15 mouse cellular contexts compared by ENCODE assay signal in genomic region chr5:73171203-73171602, GRCm38 (mm10).
A peak's percentile ranks its signal among the peaks of the same experiment; 100 is the strongest.
DNase-seq lines count a peak whose midpoint lies in the region; ATAC-seq and TF ChIP-seq lines count a peak whose summit lies in the region.
"Had no signal": no experiment of that assay in that cellular context is flagged by ENCODE, and none has a peak within 500 bp of the region (broad histone marks: within the 10 kb centered on the region; RNA-seq: fewer than 3 reads in every experiment).

No protein-coding gene starts in this region.

- ATAC-seq in neural tube, embryonic 12.5 days (ENCODE audit: low FRiP score, low read depth), result peak; percentile 35; the same call in 1 of the 2 replicates
- peak; percentile 51; the same call in 1 of the 2 replicates for ATAC-seq in neural tube, embryonic 14.5 days (ENCODE audit: low read depth)
- ATAC-seq in CD4-positive, CD25-positive, alpha-beta regulatory T cell, adult 4 months, result no peak
- ATAC-seq: Patski had no signal

- H3K27ac ChIP-seq in neural tube, embryonic 12.5 days, result no peak overlapping the region
- no peak overlapping the region for H3K27ac ChIP-seq in neural tube, embryonic 14.5 days (ENCODE audit: low read depth, low read length)
- H3K27ac ChIP-seq: limb, embryonic 13.5 days had no signal

- H3K9ac ChIP-seq in neural tube, embryonic 12.5 days, result no peak overlapping the region
- no peak overlapping the region for H3K9ac ChIP-seq in neural tube, embryonic 14.5 days (replicated peaks; ENCODE audit: low read depth, low read length)
- H3K9ac ChIP-seq: limb, embryonic 13.5 days had no signal

- no peak for TF ChIP-seq POLR2A in brain, embryonic 14.5 days (IDR thresholded peaks at IDR 0.05; ENCODE audit: borderline replicate concordance, extremely low read depth, insufficient read depth, insufficient read length, poor library complexity, severe bottlenecking)

- peak; percentile 83 for DNase-seq in heart, adult 11 months
- no peak for DNase-seq in heart, postnatal 4 days
- DNase-seq in neural tube, embryonic 10.5 days (ENCODE audit: extremely low spot score, low spot score), result no peak
- peak; percentile 84 for DNase-seq in brain, embryonic 14.5 days (ENCODE audit: low read depth)
- no peak for DNase-seq in embryo, embryonic 11 days
- DNase-seq: adrenal gland, adult 2 months; cerebellum, adult 8-10 months; heart, adult 18-20 months; lung, adult 2 months had no signal

- 47% methylated on average over 1 of the region's 1 CpGs for WGBS in neural tube, embryonic 12.5 days
- WGBS in neural tube, embryonic 14.5 days, result 22% methylated on average over 1 of the region's 1 CpGs

- no peak for TF ChIP-seq CTCF in brain, embryonic 14.5 days (IDR thresholded peaks at IDR 0.05; ENCODE audit: borderline replicate concordance, extremely low read depth, insufficient read depth, insufficient read length)

- peaks cover 21% of the 10 kb centered on the region for H3K4me1 ChIP-seq in neural tube, embryonic 12.5 days
- H3K4me1 ChIP-seq in neural tube, embryonic 14.5 days (ENCODE audit: control insufficient read depth, insufficient read depth, low read length), result peaks cover 29% of the 10 kb centered on the region

- H3K27me3 ChIP-seq in neural tube, embryonic 12.5 days (replicated peaks), result no peaks in the 10 kb centered on the region
- H3K27me3 ChIP-seq in neural tube, embryonic 14.5 days (ENCODE audit: control insufficient read depth, insufficient read depth, low read length), result no peaks in the 10 kb centered on the region
- H3K27me3 ChIP-seq: limb, embryonic 13.5 days; megakaryocyte, embryonic 14.5 days; Patski had no signal

- no peak overlapping the region for H3K4me3 ChIP-seq in neural tube, embryonic 12.5 days
- no peak overlapping the region for H3K4me3 ChIP-seq in neural tube, embryonic 14.5 days (ENCODE audit: low read depth, low read length)
- H3K4me3 ChIP-seq: limb, embryonic 13.5 days; megakaryocyte, embryonic 14.5 days had no signal

- no peaks in the 10 kb centered on the region for H3K36me3 ChIP-seq in neural tube, embryonic 12.5 days
- H3K36me3 ChIP-seq in neural tube, embryonic 14.5 days (ENCODE audit: control insufficient read depth, insufficient read depth, low read length), result no peaks in the 10 kb centered on the region
- H3K36me3 ChIP-seq: limb, embryonic 13.5 days had no signal

- no peaks in the 10 kb centered on the region for H3K9me3 ChIP-seq in neural tube, embryonic 12.5 days
- H3K9me3 ChIP-seq in neural tube, embryonic 14.5 days (ENCODE audit: control insufficient read depth, low read length), result no peaks in the 10 kb centered on the region
- H3K9me3 ChIP-seq: limb, embryonic 13.5 days had no signal

- H3K4me2 ChIP-seq in neural tube, embryonic 12.5 days (replicated peaks), result no peak overlapping the region
- H3K4me2 ChIP-seq in neural tube, embryonic 14.5 days (ENCODE audit: low read depth, low read length), result no peak overlapping the region
- H3K4me2 ChIP-seq: limb, embryonic 13.5 days had no signal

Comparison
In these comparisons a context has a peak if more than half of its experiments do, and no peak if none do; other contexts are left out.
1. DNase-seq: peak in heart, adult 11 months (single experiment) and brain, embryonic 14.5 days (single experiment); none in heart, postnatal 4 days (single experiment), neural tube, embryonic 10.5 days (single experiment) and embryo, embryonic 11 days (single experiment).